Mouse (Mus musculus): ENCODE measurements around the gene Gm40193.

DNA sequence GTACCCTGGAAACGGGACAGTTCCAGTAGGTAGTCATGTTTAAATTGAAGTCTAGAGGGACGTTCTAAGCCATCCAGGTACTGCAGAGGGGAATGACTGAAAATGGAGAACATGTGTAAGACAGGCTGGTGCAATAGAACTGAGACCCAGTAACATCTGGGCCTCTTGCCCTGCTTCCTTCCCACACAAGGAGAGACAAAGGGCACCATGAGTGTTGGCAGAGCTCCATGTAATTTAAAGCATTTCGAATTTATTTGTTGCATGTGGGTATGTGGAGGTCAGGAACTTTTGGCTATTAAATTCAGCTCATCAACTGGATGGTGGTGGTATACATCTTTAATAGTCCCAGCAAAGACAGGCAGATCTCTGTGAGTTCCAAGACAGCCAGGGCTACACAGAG is 49.5 kb upstream of the Gm40193 start:
- TF ChIP-seq CTCF (IDR thresholded peaks at IDR 0.05; ENCODE audit: extremely low read depth, insufficient read length, insufficient replicate concordance, low read depth, low read length) = no peak
- no peak for TF ChIP-seq POLR2A (IDR thresholded peaks at IDR 0.05; ENCODE audit: low read depth, low read length)

Data from small intestine, adult 2 months (tissue).